Mouse (Mus musculus): ENCODE data around the gene Slc17a7.

DNA sequence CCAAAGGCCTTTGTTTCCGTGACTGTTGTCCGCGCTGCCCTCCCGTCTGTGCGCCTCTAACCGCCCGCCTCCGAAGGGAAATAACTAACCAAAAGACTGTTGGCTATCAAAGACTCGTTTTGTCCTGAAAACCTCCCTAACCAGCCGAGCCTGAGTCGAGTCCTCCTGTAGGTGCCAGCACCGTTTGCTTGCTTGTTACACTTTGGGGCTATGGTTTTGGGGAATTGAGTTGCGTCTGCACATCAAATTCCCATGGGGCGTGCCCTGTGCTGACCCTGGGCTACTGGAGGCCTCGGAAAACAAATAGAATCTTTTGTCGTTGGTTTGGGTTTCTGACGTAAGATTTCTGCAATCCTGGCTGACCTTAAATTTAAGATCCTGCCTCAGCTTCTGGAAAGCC, 34.4 kb upstream of the Slc17a7 start:
- no peak for TF ChIP-seq EP300 (optimal IDR thresholded peaks at IDR 0.05)
- TF ChIP-seq CTCF (IDR thresholded peaks at IDR 0.05; ENCODE audit: low read depth) = no peak

Measured in stomach, postnatal 0 days (tissue).